Mouse (Mus musculus) ovary, postnatal 14 days (tissue): ENCODE measurements around the gene Dnah8.

Experiments
- DNase-seq: peaks from one replicate; pipeline ENCODE4 v3.0.0; 2022; ENCODE audit warnings: low spot score

Gene Dnah8

DNA sequence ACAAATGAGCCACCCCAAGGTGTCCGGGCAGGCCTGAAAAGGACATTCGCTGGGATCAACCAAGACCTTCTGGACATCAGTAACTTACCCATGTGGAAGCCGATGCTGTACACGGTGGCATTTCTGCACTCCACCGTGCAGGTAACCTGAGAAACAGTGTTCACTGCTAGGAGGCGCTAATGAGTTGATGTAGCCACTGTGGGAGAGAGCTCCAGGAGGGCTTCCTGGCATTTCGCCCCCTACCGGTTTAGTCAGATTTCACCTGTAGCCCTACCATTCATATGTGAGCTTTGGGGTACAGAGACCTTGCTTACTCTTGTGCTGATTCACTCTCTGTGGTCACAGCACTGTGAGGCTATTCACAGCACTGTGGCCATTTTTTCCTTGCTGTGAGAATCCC, 195.0 kb downstream of the Dnah8 start:
- DNase-seq, result no peak

DNA sequence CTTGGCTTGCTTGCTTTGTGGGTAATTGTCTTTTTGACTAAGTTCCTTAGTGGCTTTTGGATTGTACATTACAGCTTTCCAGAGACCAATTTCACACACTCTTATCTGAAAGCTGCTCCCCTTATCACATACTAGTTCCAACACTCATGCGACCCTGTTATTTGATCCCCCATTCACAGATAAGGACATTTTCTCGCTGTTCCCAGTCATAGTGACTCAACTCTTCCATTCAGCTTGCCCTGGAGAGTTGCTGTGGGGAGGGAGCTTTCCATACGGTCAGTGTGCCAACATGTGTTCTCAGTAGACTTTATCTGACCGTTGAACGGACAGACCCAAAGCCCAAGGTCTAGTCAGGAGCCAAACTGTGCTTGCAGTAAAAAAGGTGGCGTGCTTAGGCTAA, 197.0 kb downstream of the Dnah8 start:
- DNase-seq, result no peak

DNA sequence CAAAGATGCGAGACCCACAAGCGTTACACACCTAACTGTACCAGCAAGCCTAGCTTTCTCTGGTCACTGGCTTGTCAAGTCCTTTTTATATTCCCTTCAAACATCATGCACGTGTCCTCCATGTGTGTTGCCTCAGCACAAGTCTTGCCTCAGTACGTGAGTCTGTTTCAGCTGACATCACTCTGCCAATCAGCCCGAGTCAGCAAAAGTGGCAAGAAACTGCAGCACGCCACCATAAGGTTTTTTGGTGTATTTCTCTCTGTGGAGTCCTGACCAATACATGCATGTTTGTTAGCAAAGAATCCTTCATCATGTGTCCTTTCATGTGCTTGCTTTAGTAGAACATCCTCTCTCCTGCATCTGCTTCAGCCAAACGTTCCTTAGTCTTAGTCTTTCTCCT, 200.3 kb downstream of the Dnah8 start:
- no peak for DNase-seq

DNA sequence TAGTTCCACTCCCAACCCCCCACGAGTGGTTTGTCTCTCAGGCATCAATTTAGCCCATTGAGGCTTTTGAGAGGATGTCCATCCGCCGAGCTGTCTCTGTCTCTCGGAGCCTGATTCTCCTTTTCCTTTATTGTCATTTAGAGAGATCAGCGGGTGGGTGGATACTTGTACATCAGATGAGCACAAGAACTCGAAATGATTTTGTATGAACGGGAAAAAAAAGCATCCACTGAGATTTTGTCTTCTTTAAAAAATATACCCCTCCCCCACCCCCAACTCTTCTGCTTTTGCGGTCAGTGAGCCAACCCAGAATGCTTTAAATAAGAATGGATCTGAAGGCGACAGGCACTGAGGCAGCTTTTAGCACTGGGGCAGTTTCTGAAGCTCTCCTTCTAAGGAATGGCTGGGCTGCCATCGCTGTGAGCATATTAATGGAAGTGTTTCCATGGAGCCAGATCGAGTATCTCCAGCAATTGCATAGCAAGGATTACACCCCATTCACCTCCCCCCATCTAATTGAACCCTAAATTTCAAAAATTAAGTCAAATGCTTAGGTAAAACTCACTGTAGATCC, 201.7 kb downstream of the Dnah8 start:
- DNase-seq, result no peak

DNA sequence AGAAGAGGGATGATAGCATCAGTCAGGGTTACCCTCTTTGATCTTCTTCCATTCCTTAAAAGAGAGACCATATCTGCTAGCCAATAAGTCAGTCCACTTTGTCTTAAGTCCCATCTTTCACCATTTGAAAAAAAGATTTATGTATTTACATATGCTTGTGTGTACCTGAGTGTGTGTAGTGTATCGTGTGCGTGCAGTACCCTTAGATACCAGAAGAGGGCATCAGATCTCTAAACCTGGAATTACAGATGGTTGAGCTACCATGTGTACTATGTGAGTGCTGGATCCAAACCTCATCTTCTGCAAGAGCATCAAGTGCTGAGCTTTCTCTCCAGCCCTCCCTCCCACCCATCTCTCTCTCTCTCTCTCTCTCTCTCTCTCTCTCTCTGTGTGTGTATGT, 207.0 kb downstream of the Dnah8 start:
- DNase-seq, result no peak

DNA sequence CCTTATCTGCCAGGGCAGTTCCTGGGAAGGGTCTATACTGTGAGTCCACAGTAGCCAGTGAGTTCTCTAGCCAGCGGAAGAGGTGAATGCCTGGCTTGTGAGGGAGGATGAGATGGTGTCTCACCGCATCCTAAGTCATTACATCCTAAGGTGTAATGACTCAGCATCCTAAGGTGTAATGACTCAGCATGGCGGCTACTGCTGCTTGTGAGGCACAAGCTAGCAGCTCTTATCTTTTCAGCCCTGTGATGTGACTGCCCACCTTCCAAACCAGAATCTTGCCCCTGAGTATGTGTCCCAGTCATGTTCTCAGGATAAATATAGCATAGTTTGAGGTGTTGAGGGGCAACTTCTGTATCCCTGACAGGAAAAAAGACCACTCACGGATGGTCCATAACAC, 211.3 kb downstream of the Dnah8 start:
- no peak for DNase-seq

DNA sequence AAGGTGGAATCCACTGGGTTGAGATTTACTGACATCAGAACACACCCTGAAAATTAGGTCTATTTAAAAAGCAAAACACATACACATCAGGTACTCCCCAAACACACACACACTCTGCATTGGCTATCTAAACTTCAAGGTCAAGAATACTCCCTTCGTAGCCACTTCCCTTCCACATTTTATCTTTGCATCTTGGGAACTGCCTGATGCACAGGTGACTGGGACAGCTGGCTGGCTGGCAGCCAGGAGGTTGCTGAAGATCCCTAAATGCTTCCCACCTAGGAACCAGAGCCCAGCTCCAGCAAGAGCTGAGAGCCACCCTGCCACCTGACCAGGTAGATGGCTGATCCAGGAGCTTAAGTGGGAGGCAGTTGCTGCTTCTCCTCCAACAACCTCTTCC, 212.9 kb downstream of the Dnah8 start:
- no peak for DNase-seq

DNA sequence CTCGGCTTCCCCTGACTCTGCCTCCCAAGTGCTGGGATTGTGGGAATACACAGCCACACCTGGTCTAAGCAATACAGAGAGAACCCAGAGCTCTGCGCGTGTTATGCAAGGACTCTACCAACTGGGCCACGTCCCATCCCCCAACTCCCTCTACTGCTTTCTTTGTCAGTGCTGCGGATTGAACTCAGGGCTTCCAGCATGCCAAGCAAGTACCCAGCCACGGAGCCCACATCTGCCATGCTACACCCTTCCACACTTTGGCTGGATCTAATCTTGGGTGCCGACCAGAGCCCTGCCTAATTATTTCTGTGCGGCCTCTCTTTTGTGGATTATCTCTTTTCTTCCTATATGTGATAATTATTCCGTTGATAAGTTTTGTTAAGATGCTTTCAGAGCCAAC, 215.9 kb downstream of the Dnah8 start:
- no peak for DNase-seq

DNA sequence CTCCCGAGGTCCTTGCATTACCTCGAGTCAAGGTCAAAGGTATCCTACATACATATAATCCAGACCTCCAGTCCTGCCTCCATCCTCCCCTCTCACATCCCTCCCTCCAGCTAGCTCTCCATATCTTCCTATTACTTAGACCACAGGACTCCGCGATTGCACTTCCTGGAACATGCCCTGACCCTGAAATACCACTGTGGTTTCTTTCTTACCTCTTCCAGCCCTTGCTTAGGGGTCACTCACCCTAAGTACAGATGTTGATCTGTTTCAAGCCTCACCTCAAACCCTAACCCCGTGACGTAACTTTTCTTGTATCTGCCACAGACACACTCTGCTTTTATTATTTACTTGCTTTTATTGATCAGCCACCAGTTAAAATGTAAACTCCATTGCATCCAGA, 218.2 kb downstream of the Dnah8 start:
- DNase-seq, result no peak

DNA sequence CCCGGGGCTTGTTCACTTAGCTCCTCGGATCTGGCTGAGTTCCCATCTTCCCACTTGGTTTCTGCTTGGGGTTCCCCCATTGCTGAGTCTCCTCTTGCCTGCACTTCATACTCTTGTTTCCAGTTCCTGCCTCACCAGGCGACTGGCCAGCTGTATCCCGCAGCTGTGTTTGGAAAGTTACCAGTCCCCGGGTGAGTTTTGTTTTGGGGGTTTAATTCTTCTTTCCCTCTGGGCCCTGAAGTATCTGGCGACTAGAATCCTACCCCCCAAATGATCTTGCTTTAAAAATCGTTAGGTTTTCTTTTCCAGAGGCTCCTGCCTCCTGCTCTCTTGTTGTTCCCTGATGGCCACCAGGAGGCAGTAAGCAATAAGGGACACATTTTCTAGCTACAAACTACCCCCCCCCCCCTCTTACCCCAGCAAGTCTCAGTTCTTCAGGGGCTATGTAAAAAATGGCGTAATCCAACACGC, 220.2 kb downstream of the Dnah8 start:
- DNase-seq, result no peak

DNA sequence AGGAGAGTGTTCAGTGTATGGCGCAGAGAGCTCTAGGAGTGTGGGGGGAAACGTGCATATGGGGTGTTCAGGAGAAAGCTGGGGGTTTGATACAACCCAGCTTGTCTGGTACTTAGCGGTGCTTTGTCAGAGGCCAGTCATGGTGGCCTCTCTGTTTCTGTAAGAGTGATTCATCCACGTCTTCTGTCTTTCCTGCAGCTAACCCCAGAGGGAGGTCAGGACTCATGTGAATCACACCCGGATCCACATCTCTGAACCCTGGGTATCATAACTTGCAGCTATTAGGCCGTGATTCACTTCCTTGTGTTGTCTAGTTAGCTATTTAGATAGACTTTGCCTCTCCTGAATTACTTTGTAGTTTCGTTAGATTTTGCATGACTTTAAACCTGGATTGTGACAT, 223.3 kb downstream of the Dnah8 start:
- DNase-seq, result no peak

DNA sequence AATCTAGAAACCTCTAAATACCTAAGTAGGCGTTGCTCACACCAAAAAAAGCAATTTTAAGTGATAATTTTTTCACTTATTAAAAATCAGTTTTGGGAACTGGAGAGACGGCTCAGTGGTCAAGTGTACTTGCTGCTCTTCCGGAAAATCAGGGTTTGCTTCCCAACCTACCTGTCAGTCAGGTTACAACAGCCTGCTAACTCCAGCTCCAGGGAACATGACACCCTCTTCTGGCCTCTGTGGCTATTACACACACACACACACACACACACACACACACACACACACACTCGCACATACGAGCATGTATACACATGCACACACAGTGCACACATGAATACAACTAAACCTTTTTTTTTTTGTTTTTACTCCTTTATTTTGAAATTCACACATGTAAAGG, 223.9 kb downstream of the Dnah8 start:
- no peak for DNase-seq

DNA sequence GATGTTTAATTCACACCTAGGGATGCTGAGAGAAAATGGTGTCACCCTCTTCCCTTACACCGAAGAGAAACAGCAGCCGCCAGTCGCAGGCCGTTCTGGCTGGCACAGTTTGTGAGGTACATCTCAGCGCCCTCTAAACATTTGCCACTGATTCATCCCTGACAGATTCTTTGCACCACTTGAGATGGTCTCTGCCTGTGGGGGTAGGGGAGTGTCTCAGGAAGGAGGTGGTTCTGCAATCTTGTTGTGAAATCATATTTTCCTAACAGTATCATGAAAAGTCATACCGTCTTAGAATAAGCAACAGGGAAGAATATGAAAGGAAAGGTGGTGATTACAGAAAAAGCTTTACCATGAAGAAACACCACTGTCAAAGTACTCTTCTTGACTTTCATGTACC, 224.7 kb downstream of the Dnah8 start:
- DNase-seq, result no peak

DNA sequence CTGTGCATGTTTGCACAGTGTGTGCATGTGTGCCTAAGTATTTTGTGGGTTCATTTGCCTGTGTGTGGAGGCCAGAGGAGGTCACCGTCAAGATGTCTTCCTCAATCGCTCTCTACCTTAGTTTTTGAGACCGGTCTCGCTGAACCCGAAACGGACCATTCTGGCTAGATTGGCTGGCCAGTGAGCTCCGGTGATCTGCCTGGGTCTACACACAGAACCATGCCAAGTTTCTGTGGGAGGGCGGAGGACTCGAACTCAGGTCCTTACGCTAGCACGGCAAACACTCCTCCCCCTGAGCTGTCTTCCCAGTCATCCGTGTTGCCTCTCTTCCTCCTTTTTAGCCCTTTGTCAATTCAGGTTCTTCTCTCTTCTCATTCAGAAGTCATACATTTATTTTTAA, 225.7 kb downstream of the Dnah8 start:
- DNase-seq, result no peak

DNA sequence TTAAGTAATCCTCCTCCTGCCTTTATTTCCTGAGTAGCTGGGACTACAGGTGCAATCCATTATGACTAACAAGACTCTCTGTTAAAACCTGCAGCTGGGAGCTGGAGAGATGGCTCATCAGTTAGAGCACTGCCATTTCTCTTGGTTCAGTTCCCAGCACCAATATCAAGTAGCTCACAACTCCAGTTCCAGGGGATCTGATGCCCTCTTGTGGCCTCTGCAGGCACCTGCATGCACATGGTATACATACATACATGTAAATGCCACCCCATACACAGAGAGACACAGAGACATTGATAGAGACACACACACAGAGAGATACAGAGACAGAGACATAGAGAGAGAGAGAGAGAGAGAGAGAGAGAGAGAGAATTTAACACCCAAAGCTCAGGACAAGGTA, 228.2 kb downstream of the Dnah8 start:
- DNase-seq, result no peak

DNA sequence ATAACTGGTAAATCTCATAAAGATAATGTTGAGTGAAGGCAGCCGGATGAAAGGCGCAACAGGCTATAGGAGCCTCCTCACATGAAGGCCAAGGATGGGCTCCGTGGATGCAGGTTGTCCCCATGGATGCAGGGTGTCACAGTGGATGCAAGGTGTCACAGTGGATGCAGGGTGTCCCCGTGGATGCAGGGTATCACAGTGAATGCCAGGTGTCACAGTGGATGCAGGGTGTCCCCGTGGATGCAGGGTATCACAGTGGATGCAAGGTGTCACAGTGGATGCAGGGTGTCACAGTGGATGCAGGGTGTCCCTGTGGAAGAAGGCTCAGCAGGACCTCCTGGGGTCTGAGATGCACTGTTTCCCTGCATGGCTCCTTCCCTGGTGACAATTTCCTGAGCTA, 233.2 kb downstream of the Dnah8 start:
- DNase-seq, result no peak

DNA sequence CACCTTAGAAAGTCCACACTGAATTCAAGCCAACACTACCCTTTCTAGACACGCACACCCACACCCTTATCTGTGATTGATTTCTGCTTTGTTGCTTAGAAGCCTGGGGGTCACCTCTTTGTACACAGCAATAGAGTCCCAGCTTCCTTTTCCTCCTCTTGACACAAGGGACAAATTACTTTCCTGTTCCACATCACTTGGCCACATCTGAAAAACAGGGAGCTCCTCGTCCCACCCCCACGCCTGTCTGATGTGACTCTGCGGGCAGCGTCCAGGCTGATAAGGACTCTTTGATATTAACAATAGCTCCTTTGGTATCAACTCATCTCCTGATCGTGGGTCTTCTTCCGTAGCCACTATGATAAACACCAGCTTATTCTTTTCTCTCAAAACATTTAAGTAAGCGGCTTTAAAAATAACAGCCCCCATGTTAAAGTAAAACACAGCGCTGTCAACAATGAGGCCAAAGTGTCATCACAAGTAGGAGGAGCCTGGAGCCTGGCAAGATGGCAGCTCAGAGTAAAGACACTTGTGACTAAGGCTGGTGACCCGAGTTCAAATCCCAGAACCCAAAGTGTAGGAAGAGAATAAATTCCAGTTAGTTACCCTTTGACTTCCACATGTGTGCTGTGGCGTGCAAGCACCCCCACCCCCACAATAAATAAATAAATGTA, 234.6 kb downstream of the Dnah8 start:
- no peak for DNase-seq

DNA sequence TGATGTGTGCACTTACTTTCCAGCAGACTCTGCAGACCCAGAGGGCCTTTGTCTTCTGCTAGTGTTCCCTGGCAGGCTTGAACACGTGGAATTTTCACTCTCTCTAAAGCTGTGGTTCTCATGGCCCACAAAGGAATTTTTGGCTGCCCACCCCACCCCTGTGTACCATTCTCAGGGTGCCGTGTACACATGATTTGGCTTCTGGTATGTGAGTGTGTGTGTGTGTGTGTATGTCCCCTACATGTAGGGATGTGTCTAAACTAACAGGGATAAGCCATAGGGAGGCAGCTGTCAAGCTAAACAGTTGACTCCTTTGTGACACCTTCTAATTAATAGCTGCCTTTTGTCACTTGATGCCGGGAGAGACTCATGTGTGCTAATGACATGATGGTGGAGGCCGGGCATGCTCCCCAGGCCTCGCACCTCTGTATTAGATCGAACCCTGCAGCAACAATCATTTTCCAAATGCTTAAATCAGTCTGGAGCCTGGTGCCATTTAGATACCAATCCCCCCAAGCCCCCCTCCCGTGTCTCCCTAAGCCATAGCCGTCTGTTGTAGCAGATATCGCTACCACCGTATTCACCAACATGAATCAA, 235.9 kb downstream of the Dnah8 start:
- DNase-seq, result no peak

DNA sequence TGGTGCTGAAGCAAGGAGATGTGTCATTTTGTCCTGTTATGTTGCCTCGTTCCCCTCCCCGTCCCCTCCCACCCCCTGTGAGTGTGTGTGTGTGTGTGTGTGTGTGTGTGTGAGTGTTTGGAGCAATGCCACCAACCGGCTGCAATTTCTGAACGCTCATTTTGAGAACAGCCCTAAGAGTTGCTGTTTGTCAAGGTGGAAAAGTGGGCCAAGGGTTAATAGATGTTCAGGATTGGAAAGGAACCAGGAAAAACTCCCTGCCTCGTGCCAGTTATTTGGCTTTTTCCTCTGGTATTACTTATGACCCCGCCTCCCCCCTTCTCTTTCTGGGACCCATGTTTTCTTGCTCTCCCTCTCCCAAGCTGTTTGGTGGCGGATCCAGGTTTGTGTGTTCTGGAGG, 236.5 kb downstream of the Dnah8 start:
- no peak for DNase-seq

DNA sequence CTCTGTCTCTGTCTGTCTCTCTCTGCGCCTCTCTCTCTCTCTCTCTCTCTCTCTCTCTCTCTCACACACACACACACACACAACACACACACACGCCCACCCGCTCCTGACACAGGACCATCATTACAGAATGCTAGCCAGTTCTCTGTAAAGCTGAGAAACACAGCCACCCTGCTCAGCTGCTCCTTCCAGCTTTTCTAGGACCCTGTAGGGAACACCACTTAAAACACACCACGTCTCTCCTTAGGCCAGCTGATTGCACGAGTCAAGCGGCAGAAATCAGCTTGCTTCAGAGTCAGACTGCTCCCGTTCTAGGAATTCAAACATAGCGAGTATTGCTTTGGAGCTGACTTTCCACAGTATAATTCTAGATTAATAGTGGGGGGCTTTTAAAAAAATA, 242.1 kb downstream of the Dnah8 start:
- DNase-seq, result no peak

DNA sequence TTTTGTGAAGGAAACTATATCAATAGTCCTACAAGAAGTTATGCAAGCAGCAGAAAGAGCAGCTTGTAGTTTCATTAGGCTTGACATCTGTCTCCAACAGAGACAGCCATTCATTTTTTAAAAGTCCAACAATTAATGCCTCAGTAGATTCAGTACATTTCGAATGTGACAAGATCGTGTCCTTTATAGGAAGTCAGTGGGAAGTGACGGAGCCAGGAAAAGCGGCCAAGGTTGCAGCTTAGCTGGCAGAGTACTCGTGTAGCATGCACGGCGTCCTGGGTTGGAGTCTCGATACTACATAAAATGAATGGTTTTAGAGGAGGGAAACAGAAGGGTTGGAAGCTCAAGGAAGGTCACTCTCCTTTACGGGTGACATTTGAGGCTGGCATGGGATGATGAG, 242.8 kb downstream of the Dnah8 start:
- no peak for DNase-seq

DNA sequence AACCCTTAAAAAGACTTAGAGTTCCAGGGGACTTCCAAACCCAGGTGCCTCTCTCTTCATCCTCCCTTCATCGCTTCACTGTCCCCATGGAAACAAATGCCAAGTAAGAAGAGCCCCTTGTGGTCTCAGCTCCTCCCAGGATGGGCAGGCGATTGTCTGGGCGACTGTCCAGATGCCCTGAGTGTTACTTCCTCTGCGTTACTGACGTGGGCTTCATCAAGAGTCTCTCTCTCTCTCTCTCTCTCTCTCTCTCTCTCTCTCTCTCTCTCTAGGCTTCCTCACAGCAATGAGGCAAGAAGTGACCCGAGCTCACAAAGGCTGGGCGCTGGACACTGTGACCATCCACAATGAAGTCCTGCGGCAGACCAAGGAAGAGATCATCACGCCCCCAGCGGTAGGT, 246.9 kb downstream of the Dnah8 start:
- DNase-seq, result no peak

DNA sequence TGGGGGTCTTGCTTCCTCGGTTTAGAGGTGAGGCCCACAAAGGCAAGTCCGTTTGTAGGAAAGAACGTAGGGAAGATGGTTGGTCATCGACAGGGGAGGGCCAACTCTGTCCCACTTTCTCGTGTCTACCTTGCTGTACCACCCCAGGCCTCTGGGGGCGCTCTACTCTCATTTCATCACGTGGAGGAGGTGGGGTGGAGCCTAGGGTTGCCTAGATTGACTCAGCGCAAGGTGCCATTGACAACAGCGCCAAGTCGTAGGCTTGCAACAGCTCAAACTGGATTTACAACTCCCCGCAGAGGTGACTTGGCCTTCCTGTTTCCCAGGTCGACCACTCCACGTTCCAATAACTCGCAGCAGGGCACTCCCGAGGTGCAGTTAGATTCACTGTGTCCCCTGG, 250.1 kb downstream of the Dnah8 start:
- no peak for DNase-seq

DNA sequence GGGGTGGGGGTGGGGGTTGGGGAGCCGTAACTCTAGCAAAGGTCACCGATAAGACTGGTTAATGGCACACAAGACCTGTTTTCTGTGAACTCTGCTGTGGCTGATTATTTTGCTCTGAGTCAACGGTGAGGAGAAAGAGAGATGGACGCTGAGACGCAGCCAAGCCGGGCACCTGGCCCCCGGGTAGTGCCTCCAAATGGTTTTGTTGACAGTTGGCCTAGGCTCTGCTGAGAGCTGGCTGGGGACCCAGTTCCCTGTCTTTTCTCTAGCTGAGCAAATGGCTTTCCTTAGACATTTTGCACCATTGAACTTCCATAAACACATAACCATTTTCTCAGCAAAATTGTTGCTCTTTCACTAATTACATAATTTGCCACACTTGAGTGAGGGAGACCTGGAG, 253.3 kb downstream of the Dnah8 start:
- DNase-seq, result no peak
